Mouse (Mus musculus) lung, postnatal 0 days (tissue): Measurements from ENCODE around the gene Cep41.

ENCODE experiments used
- CTCF ChIP-seq: IDR thresholded peaks from 2 replicates; pipeline ENCODE4 v1.5.1; 2016; ENCODE audit warnings: antibody characterized with exemption, mild to moderate bottlenecking
- EP300 ChIP-seq: IDR thresholded peaks from 2 replicates; pipeline ENCODE4 v1.6.1; 2016; ENCODE audit warnings: antibody characterized with exemption, mild to moderate bottlenecking, control low read depth

DNA sequence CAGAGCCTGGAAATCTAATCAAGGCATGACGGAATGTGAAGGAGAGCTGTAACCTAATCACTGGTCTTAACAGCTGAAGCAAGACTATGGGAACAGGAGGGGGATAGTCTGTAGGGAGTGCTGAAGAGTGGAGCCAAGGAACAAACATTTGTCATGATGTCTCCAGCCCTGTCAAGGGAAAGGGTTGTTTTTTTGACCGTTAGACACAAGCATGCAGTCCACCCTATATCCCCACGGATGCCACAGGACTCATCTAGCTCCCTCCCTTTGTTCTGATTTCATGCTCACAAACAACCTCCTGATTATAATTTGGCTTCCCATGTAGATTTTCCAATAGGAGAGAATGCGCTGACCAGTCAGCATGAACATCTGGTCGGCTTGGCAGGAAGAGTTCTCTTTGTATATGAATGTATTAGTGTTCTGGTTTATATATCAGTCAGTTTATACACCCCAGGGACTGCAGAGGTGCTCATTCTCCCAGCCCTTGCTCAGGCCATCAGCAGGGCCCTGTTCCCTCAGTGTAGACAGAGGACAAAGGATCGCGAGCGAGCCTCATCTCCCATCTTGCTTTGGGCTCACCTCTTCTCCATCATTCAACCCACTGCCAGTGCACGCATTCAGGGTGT, 10.5 kb upstream of the Cep41 start:
- TF ChIP-seq EP300 (0 out of 2 replicates have a peak, but pooled peaks have one; percentile 21), CTCF (no peak)
